Mouse (Mus musculus): ENCODE results near the gene Sesn1. TPM values are rescaled to one million over a fixed set of nuclear protein-coding genes. Genes with fewer than 3 reads are reported as not detected.
A peak's percentile ranks its signal among the peaks of the same experiment; 100 is the strongest.
"Not testable (repeated sequence)": the region's sequence is repeated elsewhere in the genome, so short reads cannot be mapped to it uniquely, and the experiment has no call there.

Sesn1 gene
- total RNA-seq, 2 experiments from 2014 or later, result 34.5 to 39.2 TPM

DNA sequence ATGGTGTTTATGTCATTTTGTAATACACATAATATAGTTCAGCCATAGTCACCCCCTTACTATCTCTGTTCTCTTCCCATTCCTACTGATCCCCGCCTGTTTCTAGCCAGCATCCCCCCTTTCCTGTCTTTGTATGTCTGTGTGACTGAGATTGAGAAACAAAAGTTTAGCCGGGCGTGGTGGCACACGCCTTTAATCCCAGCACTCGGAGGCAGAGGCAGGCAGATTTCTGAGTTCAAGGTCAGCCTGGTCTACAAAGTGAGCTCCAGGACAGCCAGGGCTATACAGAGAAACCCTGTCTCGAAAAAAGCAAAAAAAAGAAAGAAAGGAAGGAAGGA is 9.0 kb downstream of the Sesn1 start:
- DNase-seq (ENCODE audit: extremely low spot score in 1 of 2, low spot score in 2 of 2), result not testable (repeated sequence)
- intact Hi-C loops (cut with DNase I), result loop anchor here (10.0 kb wide), 1 partner anchor 304 kb away; the partner anchor contains the start of gene Cd164

DNA sequence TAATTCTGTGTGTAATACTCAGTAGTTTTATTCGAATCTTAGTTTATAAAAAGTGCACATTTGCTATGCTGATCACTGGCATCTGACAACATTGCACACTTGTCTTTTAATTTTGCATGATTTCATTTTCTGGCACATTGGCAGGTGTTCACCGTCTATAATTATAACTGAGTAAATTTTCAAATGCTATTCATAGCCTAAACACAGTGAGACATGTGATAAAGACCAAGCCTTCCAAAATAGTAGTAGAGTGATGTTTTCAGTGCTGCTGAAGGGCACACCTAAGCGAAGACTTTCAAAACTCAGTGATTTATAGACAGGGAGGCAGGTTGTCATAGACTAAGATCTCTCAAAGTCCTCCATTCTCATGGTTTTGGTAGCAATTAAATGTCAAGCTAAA is 9.6 kb downstream of the Sesn1 start:
- no peak for DNase-seq (ENCODE audit: extremely low spot score in 1 of 2, low spot score in 2 of 2)
- intact Hi-C loops (cut with DNase I), result loop anchor here (10.0 kb wide), 1 partner anchor 305 kb away; the partner anchor contains the start of gene Cd164

DNA sequence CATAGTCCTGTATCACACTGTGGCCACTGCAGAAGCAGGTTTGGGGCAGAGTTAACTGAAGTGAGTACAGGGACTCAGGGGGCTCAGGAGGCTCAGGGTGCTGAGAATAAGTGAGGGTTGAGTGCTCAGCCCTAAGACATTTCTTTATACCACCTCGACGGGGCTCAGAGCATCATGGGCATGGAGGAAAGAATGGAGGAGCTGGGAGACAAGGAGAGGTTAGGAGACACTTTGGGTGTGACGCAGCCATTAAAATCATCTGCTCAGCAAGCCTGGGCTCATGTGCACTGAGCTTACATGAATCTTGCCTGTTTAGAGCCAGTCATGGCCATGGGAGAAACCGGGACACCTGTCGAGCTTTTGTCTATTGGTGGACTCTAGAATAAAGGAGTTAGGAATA is 10.7 kb downstream of the Sesn1 start:
- DNase-seq (ENCODE audit: extremely low spot score in 1 of 2, low spot score in 2 of 2), result no peak
- intact Hi-C loops (cut with DNase I), result no loop called here

DNA sequence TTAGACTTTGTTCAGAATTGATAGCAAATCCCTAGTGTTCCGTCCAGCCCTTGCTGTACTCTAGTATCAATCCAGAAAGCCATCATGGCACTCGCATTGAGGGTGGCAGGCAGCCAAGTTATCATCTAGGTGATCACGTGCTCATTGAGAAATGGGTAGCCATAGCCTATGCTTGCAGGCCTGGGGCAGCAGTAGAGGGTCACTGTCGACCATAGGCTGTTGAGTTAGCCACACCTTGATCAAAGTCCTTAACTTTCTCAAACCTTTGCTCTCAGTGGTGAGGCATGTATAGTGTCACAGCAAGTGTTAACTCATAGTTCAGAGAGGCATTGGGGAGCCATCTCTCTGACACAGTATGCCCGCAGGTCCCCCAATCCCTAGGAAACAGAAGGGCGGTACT is 11.4 kb downstream of the Sesn1 start:
- DNase-seq (ENCODE audit: extremely low spot score in 1 of 2, low spot score in 2 of 2), result no peak
- intact Hi-C loops (cut with DNase I), result no loop called here

DNA sequence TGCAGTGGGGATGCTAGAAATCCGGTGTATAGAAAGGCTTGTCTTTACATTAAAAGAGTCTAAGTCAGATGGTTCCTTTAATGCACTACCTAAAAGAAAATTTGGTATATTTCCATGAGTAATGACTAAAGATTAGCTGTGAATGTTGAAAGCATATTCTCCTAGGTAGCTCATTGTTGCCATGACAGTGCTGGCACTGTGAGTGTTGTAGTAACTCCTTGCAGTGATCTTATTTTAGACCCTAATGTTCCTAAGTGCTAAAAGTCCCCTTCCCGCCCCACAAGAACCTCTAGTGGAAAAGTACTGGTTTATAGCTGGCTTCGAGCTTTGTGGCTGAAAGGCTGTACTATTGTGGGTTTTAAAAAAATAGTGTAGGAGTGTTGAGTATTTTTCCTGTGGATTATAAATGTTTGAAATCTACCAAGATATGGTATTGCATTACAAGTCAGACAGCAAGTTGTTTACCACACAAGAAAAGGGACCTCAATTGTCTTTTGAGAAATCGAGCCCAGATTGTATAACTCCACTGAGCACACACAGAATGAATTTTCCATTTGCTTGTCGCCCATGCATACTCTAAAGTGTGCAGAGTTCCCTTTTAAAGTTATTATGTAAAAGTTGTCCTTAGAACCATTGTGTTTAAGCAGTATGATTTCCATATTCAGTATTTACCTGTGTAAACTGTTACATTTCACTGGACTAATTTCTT is 13.0 kb downstream of the Sesn1 start:
- intact Hi-C loops (cut with DNase I), result no loop called here
- DNase-seq (ENCODE audit: extremely low spot score in 1 of 2, low spot score in 2 of 2), result no peak

DNA sequence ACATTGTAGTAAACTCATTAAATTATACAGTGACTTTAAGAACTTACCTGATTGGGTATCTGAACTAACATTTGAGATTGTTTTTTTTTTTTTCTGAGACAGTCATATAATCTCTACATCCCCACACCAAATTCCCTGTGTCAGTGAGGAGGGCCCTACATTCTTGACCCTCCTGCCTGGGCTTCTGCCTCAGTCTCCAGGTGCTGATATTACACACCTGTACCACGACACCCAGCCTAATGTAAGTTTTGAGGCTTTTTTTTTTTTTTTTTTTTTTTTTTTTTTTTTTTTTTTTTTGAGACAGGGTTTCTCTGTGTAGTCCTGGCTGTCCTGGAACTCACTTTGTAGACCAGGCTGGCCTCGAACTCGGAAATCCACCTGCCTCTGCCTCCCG is 13.5 kb downstream of the Sesn1 start:
- DNase-seq (ENCODE audit: extremely low spot score in 1 of 2, low spot score in 2 of 2); intact Hi-C loops (cut with DNase I): not testable (repeated sequence)

DNA sequence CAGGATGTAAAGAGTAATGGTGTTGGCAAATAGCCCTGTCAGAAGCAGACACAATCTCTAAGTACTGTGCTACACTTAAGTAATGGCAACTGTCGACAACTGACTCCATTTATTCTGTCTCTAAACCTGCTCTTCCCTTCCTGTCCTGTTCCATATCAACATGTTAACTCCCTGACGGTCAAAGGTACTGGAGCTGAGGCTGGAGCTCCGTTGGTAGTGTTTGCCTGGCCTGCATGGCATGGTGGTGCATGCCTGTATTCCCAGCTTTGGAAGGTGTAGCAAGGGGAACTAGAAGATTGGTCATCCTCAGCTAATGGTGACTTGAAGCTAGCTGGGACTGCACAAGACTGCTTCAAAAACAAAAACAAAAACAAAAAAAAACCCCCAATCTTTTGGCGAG is 14.2 kb downstream of the Sesn1 start:
- no peak for DNase-seq (ENCODE audit: extremely low spot score in 1 of 2, low spot score in 2 of 2)
- intact Hi-C loops (cut with DNase I), result no loop called here

DNA sequence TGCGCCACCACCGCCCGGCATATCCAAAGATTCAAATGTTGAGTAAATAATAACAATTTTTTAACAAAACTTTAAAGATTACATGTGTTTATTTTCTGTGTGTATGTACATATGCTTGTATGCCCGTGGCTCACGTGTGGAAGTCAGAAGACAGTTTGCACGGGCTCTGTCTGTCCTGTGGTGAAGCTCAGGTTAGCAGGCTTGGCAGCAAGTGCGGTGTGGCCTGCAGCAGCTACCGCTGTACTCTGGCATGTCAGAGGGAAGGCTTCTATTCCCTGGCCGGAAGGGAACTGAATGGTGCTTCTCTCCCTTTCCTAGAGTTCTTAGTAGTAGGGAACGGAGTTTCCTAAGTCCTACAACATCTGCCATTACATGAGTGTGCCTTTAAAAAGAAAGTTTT is 15.3 kb downstream of the Sesn1 start:
- intact Hi-C loops (cut with DNase I), result no loop called here
- no peak for DNase-seq (ENCODE audit: extremely low spot score in 1 of 2, low spot score in 2 of 2)

DNA sequence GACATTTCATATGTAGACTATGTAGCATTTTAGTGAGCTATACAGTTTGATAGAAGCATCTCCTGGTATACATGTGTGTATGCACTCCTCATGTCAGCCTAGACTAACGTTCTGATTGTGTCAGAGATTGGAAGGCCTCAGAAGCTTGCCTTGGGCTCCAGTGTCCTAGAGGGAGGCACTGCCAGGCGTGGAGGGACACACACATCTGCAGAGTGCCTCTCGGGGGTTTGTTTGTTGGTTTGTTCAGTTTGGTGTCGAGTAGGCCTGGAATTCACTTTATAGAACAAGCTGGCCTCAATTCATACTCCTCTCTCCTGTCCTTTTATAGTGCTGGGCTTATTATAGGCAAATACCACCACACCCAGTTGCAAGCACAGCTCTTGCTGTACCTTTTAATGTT is 16.3 kb downstream of the Sesn1 start:
- DNase-seq (ENCODE audit: extremely low spot score in 1 of 2, low spot score in 2 of 2), result no peak
- intact Hi-C loops (cut with DNase I), result no loop called here

DNA sequence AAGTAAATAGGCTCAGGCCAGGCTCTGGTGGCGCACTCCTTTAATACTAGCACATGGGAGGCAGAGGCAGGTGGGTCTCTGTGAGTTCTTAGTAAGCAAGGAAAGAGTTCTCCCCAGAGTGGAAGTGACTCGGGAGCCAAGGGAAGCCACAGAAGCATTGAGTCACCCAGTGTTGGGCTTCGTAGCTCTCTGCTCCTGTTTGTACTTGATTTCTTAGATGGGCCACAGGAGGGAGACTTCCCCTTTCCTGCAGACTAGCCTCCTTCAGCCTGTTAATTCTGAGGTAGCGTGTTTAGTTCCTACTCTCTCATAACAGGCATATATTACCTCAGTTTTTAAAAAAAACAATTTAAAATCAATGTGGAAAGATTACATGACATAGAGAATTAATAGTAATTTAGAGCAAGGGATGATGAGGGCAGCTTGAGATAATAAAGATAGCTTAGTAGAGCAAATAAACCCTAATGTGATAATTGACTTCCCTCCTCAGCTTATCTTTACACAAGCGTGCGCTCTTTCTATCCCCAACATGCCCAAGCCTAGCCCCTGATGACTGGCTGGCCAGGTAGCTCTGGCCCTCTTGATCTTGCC is 16.9 kb downstream of the Sesn1 start:
- DNase-seq (ENCODE audit: extremely low spot score in 1 of 2, low spot score in 2 of 2), result no peak
- intact Hi-C loops (cut with DNase I), result no loop called here

DNA sequence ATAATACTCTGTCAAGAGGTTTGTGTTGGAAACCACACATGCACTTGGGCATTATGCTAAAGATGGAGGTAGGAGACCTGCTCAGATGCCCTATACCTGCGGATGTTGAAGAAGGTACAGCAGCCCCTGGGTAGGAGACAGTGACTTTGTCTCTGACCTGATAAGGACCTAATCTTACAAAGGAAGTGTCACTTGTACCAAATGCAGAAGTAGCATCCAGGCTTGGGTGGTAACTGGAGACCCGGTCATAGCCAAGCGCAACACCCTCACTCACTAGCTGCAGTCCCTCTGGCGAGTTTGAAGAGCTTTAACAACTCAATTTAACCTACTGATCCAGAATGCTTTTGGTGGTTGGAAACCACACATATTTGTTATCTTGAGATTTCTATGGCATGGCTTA is 18.0 kb downstream of the Sesn1 start:
- DNase-seq (ENCODE audit: extremely low spot score in 1 of 2, low spot score in 2 of 2), result no peak
- intact Hi-C loops (cut with DNase I), result no loop called here

DNA sequence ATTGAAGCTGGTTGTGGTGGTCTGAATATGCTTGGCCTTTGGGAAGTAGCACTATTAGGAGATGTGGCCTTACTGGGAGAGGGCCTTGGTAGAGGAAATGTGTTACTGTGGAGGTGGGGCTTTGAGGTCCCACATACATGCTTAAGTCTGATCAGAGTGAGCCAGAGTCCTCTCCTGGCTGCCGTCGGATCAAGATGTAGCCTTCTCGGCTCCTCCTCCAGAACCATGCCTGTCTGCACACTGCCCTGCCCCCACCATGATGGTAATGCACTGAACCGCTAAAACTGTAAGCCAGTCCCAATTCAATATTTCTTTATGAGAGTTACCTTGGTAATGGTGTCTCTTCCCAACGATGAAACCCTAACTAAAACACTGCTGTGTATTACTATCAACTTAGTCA is 19.5 kb downstream of the Sesn1 start:
- no peak for DNase-seq (ENCODE audit: extremely low spot score in 1 of 2, low spot score in 2 of 2)
- intact Hi-C loops (cut with DNase I), result no loop called here

DNA sequence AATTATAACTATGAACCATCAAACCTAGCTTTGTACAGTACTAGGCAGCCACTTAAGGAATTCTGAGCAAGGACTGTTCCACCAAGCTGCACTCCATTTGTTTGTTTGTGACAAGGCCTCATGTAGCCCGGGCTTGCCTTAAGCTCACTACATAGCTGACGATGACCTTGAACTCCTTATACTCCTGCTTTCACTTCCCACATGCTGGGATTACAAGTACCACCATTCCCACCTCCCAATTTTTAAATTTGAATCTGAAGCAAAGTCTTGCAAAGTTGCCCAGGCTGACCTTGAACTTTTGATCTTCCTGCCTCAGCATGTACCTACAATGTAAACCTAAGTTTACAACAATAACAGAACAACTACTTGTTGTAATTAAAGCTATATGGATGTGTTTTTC is 20.2 kb downstream of the Sesn1 start:
- DNase-seq (ENCODE audit: extremely low spot score in 1 of 2, low spot score in 2 of 2), result no peak
- intact Hi-C loops (cut with DNase I), result loop anchor here (5.0 kb wide), 3 partner anchors 127 to 462 kb away; partner anchors contain the start of gene Foxo3

DNA sequence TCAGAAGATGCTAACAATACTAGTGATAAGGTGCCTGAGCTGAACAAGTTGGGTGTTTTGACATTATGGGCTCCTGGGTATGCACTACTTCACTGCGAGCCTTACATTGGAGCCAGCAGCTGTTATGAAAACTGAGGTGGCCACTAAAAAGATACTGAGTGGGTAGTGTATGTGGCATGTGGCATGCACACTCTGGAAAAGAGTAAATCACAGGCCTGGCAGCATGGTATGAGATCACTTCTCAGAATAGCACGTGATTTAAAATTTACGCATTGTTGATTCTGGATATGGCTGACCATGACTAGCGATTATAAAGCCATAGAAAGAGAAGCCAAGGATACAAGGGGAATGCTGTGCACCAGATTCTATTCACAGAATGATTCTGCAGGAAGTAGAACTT is 20.7 kb downstream of the Sesn1 start:
- no peak for DNase-seq (ENCODE audit: extremely low spot score in 1 of 2, low spot score in 2 of 2)
- intact Hi-C loops (cut with DNase I), result loop anchor here (5.0 kb wide), 3 partner anchors 127 to 462 kb away; partner anchors contain the start of gene Foxo3

DNA sequence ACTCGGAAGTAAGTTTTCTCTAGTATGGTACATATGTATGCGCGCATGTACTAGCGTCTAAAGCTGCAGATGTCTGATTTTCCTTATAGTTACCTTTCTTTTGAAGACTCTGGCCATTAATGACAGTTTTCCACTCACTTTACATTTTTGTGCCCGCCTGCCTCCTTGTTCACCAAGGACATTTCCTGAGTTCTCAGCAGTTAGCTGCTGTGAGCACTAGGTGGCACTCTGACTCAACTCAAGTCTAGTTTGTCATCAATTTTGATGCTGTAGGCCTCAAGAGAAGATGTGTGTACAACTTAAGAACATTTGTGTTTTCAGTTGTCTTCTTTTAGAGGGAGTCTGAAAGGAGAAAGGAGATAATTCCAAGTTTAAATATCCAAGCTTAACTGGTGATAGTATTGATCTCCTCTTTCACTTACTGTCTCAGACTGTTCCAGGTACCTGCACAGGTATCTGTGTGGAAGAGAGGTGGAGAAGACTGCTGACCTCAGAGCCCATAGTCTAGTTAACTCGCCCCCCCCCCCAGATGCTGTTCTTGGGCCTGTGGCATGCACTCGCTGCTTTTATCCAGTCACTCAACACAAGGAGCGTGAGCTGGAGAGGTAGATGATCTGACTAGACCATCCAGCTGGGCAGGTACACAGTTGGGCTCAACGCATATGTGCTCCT is 21.3 kb downstream of the Sesn1 start:
- intact Hi-C loops (cut with DNase I), result loop anchor here (5.0 kb wide), 3 partner anchors 126 to 461 kb away; partner anchors contain the start of gene Foxo3
- DNase-seq (ENCODE audit: extremely low spot score in 1 of 2, low spot score in 2 of 2), result peak; percentile 72

DNA sequence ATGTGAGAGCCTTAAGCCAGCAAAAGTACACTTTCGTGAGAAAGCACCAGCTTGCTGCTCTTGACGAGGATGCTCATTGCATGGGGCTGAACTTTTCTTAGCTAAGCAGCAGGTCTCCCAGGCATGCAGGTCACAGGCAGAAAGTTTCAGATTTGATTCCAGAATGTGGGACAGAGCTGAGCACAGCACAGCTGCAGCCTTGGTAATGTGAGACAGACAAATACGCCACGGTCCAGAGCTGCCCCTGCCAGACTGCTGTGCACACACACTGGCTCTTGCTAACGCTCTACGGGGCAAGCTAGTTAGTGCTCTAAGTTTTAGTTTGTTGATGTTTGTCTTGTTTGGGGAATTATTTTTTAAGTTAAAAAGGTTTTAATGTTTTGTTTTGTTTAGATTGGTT is 22.5 kb downstream of the Sesn1 start:
- intact Hi-C loops (cut with DNase I), result loop anchor here (5.0 kb wide), 3 partner anchors 125 to 460 kb away; partner anchors contain the start of gene Foxo3
- no peak for DNase-seq (ENCODE audit: extremely low spot score in 1 of 2, low spot score in 2 of 2)

DNA sequence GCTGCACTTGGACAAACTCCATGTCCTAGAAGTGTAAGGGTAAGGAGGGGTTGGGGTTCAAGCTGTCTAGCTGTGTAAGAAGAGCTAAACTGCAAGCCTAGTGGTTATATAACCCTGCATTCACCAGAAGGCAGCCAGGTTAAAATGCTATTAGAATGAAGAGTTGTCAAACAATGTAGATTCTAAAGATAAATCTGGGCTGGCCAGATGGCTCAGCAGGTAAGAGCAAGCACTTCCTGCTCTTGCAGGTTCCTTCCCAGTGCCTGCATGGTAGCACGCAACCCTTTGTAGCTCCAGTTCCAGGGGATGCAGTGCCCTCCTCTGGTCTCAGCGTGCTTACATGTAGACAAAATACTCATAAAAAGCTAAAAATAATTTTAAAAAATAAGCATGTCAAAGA is 24.4 kb downstream of the Sesn1 start:
- intact Hi-C loops (cut with DNase I), result loop anchor here (5.0 kb wide), 3 partner anchors 123 to 458 kb away; partner anchors contain the start of gene Foxo3

DNA sequence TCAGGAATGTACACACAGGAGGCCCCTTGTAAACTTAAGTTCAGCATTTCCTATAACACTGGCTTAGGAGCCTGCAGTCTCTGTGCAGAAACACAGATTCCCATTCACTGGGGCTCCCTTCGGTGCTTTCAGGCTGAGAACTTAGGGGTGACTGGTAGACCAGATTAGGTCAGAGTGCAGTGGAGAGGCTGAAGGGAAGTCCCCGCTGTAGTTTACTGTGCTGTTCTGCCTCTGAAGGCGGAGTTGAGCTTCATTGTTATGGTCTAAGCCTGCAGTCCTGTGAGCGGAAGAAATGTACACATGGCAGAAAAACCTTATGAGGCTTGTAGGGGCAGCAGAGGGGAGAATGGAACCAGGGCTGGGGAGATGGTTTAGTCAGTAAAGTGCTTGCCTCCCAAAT is 29.2 kb downstream of the Sesn1 start:
- no peak for DNase-seq (ENCODE audit: extremely low spot score in 1 of 2, low spot score in 2 of 2)

More for the DNA sequence above, 24.4 kb downstream of the Sesn1 start:
- no peak for DNase-seq (ENCODE audit: extremely low spot score in 1 of 2, low spot score in 2 of 2)

DNA sequence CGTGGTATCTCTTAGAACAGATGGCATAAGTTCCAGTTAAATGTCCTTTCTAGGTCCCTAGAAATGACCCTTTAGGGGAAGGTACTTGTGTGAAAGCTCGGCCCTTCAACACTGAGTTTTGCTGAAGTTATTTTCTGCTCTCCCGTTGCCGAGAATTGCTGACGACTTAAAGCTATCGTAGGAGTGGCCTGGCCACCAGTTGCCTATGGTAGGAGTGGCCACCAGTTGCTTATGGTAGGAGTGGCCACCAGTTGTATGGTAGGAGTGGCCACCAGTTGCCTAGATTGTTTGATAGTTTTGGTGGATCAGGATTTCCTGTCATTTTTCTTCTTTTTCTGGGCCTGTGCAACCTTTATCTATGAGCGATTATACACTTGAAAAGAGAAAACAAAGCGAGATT is 38.0 kb downstream of the Sesn1 start:
- no peak for DNase-seq (ENCODE audit: extremely low spot score in 1 of 2, low spot score in 2 of 2)
- intact Hi-C loops (cut with DNase I), result no loop called here

More for the DNA sequence above, 29.2 kb downstream of the Sesn1 start:
- intact Hi-C loops (cut with DNase I), result loop anchor here (5.0 kb wide), 1 partner anchor 48 kb away; no protein-coding TSS in a partner anchor

DNA sequence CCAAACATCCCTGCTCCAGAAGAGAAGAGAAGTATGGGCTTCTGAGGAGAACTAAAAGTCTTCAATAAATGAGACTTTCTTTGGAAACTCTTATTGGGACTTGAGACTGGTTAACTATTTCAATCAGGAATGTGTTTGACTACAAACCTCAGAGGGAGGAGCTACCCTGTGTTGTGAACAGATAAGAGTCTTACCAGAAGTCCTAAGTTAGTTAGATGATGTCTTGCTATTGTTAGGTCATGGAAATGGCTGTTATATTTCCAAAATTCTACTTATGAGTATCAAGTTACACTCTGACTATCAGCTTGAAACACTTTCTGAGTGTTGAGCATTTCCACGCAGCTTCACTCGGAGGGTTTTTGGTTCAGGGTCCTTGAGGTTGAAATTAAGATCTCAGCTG is 39.0 kb downstream of the Sesn1 start:
- DNase-seq (ENCODE audit: extremely low spot score in 1 of 2, low spot score in 2 of 2), result no peak
- intact Hi-C loops (cut with DNase I), result no loop called here

Data from left cerebral cortex, postnatal 10 days (tissue).